Mouse (Mus musculus) T-helper 2 cell (primary cell): Measurements from ENCODE around the gene Kif22.

Experiments
- in situ Hi-C: fragments of 300-600 bp; cut with MboI, MseI; formaldehyde crosslinking; loops from one replicate; pipeline ENCODE4 v1.15.1; 2025; ENCODE audit warnings: high pct_unique_total_duplicates

Gene Kif22

DNA sequence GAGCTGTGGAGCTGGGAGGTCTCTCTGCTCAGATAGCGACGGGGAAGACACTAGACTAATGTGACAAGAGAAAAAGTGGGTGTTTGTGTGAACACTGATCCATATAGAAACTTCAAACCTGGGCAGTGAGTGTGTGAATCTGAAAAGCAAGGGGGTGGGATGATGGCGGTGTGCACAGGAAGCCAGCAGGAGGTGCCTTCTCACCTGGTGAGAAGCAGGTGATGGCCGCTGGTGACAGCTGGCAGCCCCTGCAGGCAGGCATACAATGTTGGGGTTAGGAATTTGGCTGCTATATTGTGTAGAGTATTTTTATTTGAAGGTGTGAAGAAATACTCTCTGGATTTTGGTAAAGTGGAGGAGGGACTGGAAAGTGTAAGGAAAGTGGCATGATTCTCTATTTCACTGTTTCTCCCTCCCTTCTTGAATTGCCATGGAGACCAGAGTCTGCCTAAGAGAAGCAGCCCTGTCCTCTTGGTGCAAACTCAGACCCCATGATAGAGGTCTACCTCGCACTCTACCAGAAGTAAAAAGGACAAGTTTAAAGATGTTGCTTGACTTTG lies 12.8 kb upstream of the Kif22 start:
- in situ Hi-C loops = no loop called here

DNA sequence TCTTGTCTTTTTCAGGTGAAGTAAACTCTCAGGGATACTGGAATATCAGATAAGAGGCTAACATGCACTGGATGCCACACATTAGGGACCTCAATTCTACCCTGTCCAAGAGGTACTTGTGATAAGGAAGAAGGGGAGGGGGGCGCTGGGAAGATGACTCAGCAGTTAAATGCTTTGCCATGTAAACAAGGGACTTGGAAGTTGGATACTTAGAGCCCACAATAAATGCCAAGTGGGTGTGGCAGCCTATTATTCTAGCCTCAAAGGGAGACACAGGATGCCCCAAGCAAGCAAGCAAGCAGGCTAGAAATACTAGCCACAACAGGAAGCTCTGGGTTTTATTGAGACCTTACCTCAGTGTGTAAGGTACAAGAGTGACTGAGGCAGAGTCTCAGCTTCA lies 11.0 kb downstream of the Kif22 start:
- in situ Hi-C loops = no loop called here

- in situ Hi-C loops = no loop called here
Observed at GRCm38 (mm10) chr7:127030172-127030571, 12.1 kb downstream of the Kif22 start.

- in situ Hi-C loops = no loop called here
Observed at GRCm38 (mm10) chr7:127027885-127028284, 14.4 kb downstream of the Kif22 start.

- in situ Hi-C loops = no loop called here
Observed at GRCm38 (mm10) chr7:127026984-127027726, 15.1 kb downstream of the Kif22 start, which contains the start of gene Maz. Maz (minus strand) TSS chr7:127027037.

GRCm38 (mm10) chr7:127026616-127026983 lies 15.7 kb downstream of the Kif22 start:
- in situ Hi-C loops = no loop called here

GRCm38 (mm10) chr7:127026161-127026600 lies 16.1 kb downstream of the Kif22 start:
- in situ Hi-C loops = no loop called here

GRCm38 (mm10) chr7:127025556-127026160 lies 16.6 kb downstream of the Kif22 start:
- in situ Hi-C loops = no loop called here

DNA sequence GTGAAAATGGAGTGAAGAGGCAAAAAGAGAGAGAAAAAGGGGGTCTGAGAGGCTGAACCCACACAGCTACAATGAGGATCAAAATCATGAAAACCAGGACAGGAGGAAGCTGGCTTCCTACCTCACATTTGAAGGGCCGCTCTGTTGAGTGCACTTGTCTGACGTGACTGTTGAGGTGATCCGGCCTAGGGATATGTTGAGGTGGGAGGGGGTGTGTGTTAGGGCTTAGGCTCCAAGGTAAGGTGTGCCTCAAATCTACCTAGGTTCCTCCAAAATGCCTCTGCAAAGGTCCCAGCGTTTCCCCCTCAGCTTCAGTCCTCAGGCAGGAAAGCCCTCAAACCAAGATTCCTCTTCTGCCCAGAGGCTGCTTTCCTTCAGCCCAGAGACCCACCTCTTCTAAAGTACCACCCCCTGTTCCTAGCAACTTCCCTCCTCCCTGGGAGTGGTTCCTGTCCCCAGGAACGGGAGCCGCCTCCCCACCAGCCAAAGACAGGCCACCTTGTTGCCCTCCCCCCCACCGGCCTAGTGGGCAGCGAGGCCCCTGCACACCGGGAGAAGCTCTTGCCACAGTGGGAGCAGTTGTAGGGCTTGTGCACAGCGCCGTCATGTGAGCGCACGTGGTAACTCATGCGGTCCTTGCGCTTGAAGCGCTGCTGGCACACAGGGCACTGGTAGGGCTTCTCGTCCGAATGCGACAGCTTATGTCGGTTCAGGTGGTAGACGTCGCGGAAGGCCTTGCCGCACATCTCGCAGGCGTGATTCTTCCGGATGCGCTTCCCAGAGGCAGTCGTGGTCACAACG lies 17.3 kb downstream of the Kif22 start:
- in situ Hi-C loops = loop anchor here (5.0 to 25.0 kb wide), 2 partner anchors 67 to 838 kb away; partner anchors contain the start of gene AI467606

DNA sequence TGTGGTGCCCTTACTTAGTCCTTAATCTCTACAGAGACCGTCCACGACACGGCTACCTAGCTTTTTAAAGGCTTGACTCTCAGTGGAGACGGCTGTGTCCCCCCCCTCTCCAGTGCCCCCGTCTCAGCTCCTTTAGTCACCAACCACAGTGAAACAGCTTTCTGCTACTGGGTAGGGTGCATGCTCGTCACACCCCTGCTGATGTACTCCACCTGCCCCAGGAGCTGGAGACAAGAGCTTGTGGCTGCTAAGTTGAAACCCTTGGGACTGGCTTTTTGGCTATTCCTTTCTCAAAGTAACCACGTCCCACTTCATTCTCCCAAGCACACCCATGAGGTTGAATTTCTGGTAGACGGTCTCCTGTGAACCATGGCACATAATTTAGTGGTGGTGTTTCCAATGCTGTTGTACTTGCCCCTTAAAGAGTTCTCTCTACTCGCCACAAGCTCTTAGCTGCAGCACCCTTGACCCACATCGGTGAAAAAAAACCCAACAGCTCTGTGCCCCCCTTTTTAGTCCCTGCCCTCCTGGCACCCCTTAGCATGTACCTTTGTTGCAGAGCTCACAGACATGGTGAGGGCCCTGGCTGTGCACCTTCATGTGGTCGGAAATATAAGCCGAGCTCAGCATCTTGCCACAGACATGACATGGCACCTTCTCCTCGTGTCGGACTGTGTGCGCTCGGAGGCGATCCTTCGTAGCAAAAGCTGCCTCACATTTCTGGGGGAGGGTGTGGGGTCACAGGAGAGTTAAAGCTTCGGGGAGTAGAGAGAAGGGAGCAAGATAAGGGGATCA lies 18.2 kb downstream of the Kif22 start:
- in situ Hi-C loops = loop anchor here (5.0 to 25.0 kb wide), 2 partner anchors 68 to 837 kb away; partner anchors contain the start of gene AI467606

DNA sequence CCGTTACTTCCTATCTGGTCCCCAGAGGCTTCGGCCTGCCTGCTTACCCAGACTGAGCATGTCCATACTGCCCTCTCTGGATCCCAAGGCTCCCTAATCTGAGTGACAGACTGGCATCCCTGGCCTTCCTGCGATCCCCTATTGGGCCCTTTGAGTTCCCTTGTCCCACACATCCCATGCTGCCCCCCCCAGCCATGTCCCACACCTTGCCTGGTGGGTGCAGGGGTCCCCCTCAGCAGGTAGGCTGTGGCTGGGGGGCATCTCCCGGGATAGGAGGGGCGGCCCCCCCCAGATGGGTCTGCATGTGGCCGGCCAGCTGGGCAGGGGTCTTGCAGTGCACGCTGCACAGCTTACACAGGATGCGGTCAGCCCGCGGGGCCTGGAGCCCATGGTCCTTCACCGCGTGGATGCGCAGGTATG lies 19.0 kb downstream of the Kif22 start:
- in situ Hi-C loops = loop anchor here (5.0 to 25.0 kb wide), 2 partner anchors 69 to 836 kb away; partner anchors contain the start of gene AI467606

DNA sequence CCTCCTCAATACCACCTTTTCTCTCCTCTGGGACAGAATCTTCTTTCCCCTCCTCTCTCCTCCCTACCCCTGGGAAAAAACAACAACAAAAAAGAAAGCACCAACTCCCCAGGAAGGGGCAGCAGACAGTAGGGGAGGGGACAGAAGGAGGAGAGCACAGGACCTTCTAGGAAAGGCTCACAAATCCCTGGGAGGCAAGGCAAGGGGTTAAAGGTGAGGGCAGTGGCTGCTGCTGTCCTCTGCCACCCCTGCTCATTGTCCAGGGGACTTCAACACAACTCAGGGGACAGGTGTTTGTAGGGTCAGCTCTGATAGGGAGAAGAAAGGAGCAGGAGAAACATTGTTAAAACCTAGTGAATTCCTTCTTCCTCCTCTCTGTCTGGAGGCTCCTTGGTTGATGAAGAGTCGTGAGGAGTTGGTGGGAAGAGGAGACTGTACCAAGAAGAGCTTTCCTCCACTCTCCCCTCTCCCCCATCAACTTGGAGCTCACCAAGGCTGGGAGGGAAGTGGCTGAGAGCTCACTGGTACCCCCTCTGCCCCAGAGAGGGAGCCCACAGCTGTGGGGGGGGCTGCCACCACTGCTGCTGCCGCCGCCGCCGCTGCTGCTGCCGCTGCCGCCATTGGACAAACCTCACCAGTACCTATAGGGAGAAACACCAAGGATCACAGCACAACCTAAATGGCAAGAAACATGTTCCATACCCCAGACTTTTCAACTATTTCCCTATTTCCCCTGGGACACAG lies 19.6 kb downstream of the Kif22 start:
- in situ Hi-C loops = loop anchor here (5.0 to 25.0 kb wide), 2 partner anchors 70 to 835 kb away; partner anchors contain the start of gene AI467606

DNA sequence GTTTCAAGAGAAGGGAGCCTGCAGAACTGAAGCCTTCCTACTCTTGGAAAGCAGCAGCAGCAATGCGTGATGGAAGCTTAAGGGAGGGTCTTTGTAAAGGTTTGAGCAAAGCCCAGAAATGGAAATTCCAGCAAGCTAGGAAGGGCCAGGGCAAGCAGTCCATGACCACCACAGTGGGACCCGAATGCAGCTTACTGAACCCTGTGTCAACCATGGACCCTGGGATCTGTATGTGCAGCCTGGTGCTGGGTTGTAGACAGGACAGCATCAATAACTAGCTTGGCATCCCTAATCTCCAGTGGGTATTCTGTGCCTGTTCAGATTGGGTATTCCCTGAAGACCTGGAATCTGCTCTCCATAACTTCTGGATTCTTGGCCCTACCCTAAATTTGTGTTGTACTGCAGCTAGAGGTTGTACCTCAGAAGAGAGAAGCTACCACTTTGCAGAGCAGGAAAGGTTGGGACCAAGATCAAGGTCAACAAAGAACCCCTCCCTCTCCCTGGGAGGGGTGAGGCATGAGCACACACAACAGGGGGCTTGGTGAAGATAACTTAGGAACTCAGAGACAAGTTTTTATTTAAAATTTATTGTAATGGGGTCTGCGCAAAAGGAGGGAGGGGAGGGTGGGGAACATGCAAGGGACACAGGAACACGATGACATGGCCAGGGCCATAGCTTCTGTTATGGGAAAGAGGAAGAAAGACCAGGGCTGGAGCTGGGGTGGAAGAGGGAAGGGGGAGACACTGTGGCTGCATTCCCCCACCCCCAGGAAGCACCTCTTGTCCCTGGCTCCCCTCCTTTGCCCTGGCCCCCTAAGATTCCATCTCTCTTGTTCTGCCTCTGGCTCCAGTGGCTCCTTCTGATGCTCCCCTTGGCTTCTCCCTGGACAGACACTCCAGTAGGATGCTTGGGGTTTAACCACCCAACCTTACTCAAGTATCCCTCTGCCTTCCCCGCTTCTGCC lies 20.4 kb downstream of the Kif22 start:
- in situ Hi-C loops = loop anchor here (5.0 to 25.0 kb wide), 2 partner anchors 70 to 835 kb away; partner anchors contain the start of gene AI467606

DNA sequence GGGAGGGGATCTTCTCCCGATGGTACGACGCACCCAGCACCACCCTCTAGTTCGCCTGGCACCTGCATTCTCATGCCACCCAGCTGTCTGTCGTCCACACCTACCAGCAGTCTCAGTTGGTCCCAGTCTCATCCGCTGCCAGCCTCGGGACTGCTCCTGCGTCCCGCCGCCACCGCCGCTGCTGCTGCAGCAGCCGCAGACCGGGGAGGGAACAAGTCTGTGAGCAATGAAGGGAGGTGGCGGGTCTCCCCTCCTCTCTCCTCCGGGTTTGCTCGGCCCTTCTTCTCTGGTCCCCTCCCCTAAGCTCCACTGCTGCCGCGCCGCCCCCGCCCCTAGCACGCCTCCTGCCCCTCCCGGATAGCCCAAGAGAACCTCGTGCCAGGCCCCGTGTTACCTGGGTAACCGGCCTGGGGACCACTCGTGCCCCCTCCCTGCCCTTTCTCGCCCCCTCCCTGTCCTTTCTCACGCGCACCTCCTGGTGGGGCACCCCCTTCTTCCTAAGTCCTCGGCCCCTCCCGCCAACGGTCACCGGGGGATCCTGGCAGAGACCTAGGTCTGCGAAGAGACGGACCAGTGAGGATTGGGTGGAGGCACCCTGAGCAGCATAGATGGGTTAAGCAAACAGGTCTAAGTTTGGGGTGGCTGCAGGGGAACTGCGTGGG lies 21.2 kb downstream of the Kif22 start, which contains the start of the genes Gm42742 and Prrt2:
TSS of gene Gm42742 (minus strand) at position 197 of the 662 bp plus-strand sequence.
TSS of gene Prrt2 (minus strand) at position 311 of the 662 bp plus-strand sequence.
- in situ Hi-C loops = loop anchor here (5.0 to 25.0 kb wide), 2 partner anchors 71 to 834 kb away; partner anchors contain the start of gene AI467606

DNA sequence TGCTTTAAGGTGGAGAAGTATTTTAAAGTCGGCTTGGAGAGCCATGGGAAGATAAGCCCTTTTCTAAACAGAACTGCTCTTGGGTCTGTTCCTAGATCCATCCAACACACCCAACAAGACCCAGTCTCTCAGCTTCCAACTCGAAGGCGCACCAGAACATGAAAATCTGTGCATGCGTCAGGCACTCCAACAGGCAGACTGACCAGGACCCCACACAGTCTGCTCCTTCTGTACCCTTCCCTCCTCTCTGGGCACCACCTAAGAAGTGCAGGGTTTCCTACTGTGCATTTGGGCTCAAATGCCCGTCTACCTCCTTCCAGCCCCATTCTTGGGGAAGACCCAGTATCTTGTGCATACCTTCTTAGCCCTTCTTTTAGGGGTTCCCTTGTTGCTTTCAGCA lies 21.8 kb downstream of the Kif22 start:
- in situ Hi-C loops = loop anchor here (5.0 to 25.0 kb wide), 2 partner anchors 72 to 833 kb away; partner anchors contain the start of gene AI467606

DNA sequence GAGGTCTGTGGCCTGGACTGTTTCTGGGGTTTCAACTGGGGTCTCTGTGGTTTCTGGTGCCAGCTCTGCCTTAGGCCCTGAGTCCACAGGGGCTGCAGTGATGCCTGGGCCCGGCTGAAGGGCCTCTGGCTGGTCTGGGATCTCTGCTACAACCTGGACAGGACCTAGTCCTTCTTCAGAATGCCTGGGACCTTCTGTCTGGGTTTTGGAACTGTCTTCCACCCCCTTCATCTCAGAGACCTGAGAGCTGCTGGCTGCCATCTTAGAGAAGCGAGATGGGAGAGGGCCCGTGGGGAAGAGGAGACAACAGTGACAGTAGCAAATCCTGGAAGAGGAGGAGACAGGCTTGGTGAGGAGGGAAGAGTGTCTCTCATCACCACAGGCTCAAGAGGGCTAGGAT lies 22.2 kb downstream of the Kif22 start:
- in situ Hi-C loops = loop anchor here (5.0 to 25.0 kb wide), 2 partner anchors 72 to 833 kb away; partner anchors contain the start of gene AI467606

GRCm38 (mm10) chr7:127019306-127019960 lies 22.8 kb downstream of the Kif22 start:
- in situ Hi-C loops = loop anchor here (25.0 kb wide), 1 partner anchor 832 kb away; no protein-coding TSS in a partner anchor
